Mouse (Mus musculus) left cerebral cortex, postnatal 10 days (tissue): ENCODE data around the gene Hist1h4b. TPM values are rescaled to one million over a fixed set of nuclear protein-coding genes. Genes with fewer than 3 reads are reported as not detected.
"Not testable (repeated sequence)": the region's sequence is repeated elsewhere in the genome, so short reads cannot be mapped to it uniquely, and the experiment has no call there.

Experiments used
- DNase-seq, 2 experiments: peaks; one replicate each; pipeline ENCODE4 v3.0.0; 2021 to 2022; ENCODE audit warnings: low spot score in 2 of 2, mixed read lengths in 1 of 2; ENCODE audit errors: extremely low spot score in 1 of 2
- intact Hi-C: fragments of 180-260 bp; cut with DNase I; formaldehyde crosslinking; loops from one replicate; pipeline ENCODE4 v1.15.1; 2025
- total RNA-seq, 2 experiments: library from RNA; stranded (reverse); gene quantifications; 2 replicates each; pipeline ENCODE4 v1.2.3; 2021

Hist1h4b gene
- total RNA-seq, 2 experiments from 2014 or later, result 79.7 to 80.1 TPM

DNA sequence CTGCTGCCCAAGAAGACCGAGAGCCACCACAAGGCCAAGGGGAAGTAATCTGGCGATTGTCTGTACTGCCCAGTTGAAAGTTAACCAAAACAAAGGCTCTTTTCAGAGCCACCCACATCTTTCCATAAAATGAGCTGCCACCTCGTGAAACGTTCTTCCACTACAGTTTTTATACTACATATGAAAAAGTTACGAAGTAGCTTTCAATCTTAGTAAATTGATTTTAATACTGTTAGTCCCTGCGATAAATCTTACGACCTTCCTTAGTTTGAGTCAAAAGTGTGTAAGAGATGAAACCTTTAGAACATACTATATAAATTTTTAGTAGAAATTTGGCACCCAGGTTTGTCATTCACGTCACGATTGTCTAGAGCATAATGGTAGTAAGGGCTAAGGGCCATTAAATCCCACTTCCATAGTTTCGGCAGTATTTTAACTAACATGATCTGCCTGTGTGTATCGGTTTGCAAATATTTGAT, 5.3 kb upstream of the Hist1h4b start:
- DNase-seq, result no peak
- intact Hi-C loops, result loop anchor here (10.0 kb wide), 1 partner anchor 197 kb away; the partner anchor contains the start of genes Hist1h1d and Hist1h4f

- intact Hi-C loops, result loop anchor here (10.0 kb wide), 1 partner anchor 197 kb away; the partner anchor contains the start of genes Hist1h1d and Hist1h4f
- DNase-seq, result peak; percentile 91 to 94
Measured at GRCm38 (mm10) chr13:23752067-23752741, 4.6 kb upstream of the Hist1h4b start, which contains the start of gene Hist1h3b. Gene Hist1h3b, plus strand, starts transcription at chr13:23752267.

DNA sequence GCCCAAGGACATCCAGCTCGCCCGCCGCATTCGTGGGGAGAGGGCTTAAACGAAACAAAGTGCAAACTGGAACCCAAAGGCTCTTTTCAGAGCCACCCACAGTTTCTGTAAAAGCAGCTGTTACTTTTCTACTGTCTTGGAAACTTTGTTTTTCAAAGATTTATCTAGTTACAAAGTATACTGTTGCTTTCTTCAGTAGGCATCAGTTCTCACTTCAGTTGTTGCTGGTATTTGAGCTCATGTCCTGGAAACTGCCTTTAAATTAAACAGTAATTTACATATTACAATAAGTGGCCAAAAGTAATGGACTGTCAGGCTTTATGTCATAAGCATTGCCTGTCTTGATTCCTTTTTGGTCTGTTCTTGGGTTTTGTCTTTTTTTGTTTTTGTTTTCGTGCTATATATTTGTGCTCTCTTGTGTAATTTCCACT, 4.1 kb upstream of the Hist1h4b start:
- intact Hi-C loops, result loop anchor here (10.0 kb wide), 1 partner anchor 198 kb away; the partner anchor contains the start of genes Hist1h1d and Hist1h4f
- DNase-seq, result no peak

GRCm38 (mm10) chr13:23753314-23754078, 3.3 kb upstream of the Hist1h4b start:
- intact Hi-C loops, result loop anchor here (10.0 kb wide), 1 partner anchor 199 kb away; the partner anchor contains the start of genes Hist1h1d and Hist1h4f
- no peak for DNase-seq

DNA sequence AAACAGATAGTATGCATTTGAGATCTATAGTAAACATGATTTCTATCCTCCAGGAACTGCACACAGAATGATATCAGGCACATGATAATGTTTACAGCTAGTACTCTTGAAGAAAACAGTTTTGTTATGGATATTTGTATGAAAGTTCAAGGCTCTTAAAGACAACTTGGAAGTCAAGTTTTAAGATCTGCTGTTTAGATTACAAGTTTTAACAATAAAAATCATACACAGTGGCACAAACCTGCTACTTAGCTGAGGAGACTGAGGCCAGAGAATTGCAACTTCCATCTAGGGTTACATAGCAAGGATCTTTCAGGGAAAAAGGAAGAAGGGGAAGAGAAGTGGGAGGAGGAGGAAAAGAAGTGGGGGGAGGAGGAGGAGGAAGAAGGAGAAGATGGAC, 1.8 kb upstream of the Hist1h4b start:
- intact Hi-C loops, result loop anchor here (10.0 kb wide), 1 partner anchor 200 kb away; the partner anchor contains the start of genes Hist1h1d and Hist1h4f
- DNase-seq, result no peak

- intact Hi-C loops, result loop anchor here (10.0 kb wide), 1 partner anchor 202 kb away; the partner anchor contains the start of genes Hist1h1d and Hist1h4f
- no peak for DNase-seq
Measured at GRCm38 (mm10) chr13:23757211-23757773, 479 bp downstream of the Hist1h4b start.

GRCm38 (mm10) chr13:23757921-23758320, 1.1 kb downstream of the Hist1h4b start:
- intact Hi-C loops, result loop anchor here (10.0 kb wide), 1 partner anchor 203 kb away; the partner anchor contains the start of genes Hist1h1d and Hist1h4f
- no peak for DNase-seq

DNA sequence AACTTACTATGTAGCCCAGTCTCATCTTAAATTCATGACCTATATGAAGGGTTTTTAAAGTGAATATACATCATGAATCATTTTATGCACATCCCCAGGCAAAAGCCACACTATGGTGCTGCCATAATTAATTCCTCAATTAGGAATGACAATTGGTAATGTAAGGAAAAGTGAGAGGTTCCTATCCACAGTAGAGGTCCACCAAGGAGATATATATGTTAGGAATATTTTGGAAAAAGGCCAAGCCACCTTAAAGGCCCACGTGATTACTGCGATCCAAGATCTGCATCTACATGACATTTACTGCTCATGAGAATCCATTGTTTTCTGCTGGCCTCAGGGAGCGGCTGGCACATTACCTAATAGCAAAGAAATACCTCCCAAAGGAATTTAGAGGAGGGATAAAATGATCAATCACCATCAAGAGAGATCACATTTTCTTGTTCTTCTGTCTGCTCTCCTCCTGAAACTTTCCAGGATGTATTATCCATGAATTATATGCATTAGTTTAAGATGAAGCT, 2.5 kb downstream of the Hist1h4b start:
- intact Hi-C loops, result loop anchor here (10.0 kb wide), 1 partner anchor 205 kb away; the partner anchor contains the start of genes Hist1h1d and Hist1h4f
- no peak for DNase-seq

- intact Hi-C loops, result loop anchor here (10.0 kb wide), 1 partner anchor 205 kb away; the partner anchor contains the start of genes Hist1h1d and Hist1h4f
- DNase-seq, result no peak
Measured at GRCm38 (mm10) chr13:23759916-23760239, 3.1 kb downstream of the Hist1h4b start.

- intact Hi-C loops, result no loop called here
Measured at GRCm38 (mm10) chr13:23760240-23760971, 3.6 kb downstream of the Hist1h4b start.

DNA sequence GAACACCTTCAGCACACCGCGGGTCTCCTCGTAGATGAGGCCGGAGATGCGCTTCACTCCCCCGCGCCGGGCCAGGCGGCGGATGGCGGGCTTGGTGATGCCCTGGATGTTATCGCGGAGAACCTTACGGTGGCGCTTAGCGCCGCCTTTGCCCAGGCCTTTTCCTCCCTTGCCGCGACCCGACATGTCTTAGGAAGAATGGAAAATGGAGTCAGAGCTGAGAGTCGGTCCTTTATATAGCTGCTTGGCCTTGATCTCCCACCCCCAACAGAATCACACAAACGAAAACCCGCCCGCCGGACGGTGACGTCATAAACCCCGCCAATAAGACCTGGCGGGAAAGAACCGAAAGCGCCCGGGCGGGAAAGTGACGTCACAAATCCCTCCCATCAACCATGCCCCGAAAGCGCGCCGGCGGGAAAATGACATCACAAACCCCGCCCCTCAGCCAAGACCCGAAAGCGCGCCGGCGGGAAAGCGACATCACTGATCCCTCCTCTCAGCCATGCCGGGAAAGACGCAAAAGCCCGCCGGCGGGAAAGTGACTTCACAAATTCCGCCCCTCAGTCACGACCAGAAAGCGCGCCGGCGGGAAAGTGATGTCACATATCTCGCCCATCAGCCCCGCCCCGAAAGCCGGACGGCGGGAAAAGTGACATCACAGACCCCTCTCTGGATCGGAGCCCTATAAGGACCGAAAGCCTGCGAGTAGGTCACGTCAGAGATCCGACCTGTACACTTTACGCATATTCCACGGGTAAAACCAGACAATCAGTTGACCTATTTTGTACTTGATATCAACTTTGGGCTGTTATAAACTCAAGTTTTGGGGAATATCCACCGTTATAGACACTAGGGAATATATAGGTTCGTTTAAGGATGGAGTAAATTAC, 4.4 kb downstream of the Hist1h4b start, which contains the start of gene Hist1h4a:
TSS of gene Hist1h4a (minus strand) at position 259 of the 893 bp plus-strand sequence.
- intact Hi-C loops, result no loop called here
- peak; percentile 99 to 100 for DNase-seq

More at GRCm38 (mm10) chr13:23760240-23760971, 3.6 kb downstream of the Hist1h4b start:
- no peak for DNase-seq

- DNase-seq, result peak; percentile 46 to 71
- intact Hi-C loops, result not testable (repeated sequence)
Measured at GRCm38 (mm10) chr13:23761871-23762821, 5.3 kb downstream of the Hist1h4b start, which contains the start of gene Hist1h3a. Gene Hist1h3a, minus strand, starts transcription at chr13:23762386.

DNA sequence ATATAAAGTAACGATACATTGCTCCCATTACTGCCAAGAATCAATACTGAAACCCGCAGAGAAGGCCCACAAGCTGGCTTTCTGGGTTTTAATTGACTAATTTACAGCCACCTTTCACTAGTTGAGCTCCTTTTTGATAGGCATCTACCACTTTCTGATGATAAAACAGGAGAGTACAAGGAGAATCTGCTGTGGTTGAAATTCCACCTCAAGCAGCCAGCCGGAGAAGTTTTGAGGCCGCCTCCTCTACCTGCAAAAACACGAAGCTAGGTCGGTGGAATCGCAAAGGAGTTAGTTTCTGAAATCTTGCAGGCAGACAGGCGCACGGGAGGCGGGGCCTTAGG, 6.4 kb downstream of the Hist1h4b start:
- DNase-seq, result no peak
- intact Hi-C loops, result no loop called here

- intact Hi-C loops, result no loop called here
- DNase-seq, result peak; percentile 85 to 90
Measured at GRCm38 (mm10) chr13:23763586-23764323, 6.9 kb downstream of the Hist1h4b start, which contains the start of gene Hist1h1a. Gene Hist1h1a, plus strand, starts transcription at chr13:23763666.
